ENCODE assay signal across 34 mouse cellular contexts in genomic region chr10:5511403-5511802, GRCm38 (mm10).
"Had no signal": no experiment of that assay in that cellular context is flagged by ENCODE, and none has a peak within 500 bp of the region (broad histone marks: within the 10 kb centered on the region; RNA-seq: fewer than 3 reads in every experiment).

No protein-coding gene starts in this region.

- ATAC-seq: hindbrain, embryonic 16.5 days; hindbrain, postnatal 0 days; inflammation-experienced regulatory T-cells, adult 6 months; intestine, embryonic 15.5 days; intestine, embryonic 16.5 days; intestine, postnatal 0 days had no signal

- H3K27me3 ChIP-seq: heart, embryonic 12.5 days; heart, embryonic 13.5 days; heart, embryonic 15.5 days; hindbrain, embryonic 12.5 days; hindbrain, embryonic 13.5 days; hindbrain, embryonic 15.5 days; intestine, embryonic 15.5 days; kidney, embryonic 15.5 days had no signal

- H3K4me3 ChIP-seq: heart, embryonic 12.5 days; heart, embryonic 13.5 days; heart, embryonic 15.5 days; hindbrain, embryonic 10.5 days; hindbrain, embryonic 12.5 days; hindbrain, embryonic 13.5 days; hindbrain, embryonic 15.5 days; intestine, embryonic 15.5 days; kidney, embryonic 15.5 days; layer of hippocampus, adult 2 months; left cerebral cortex, adult 2 months had no signal

- H3K4me1 ChIP-seq: hindbrain, embryonic 10.5 days; hindbrain, embryonic 12.5 days; hindbrain, embryonic 13.5 days; hindbrain, embryonic 15.5 days; intestine, embryonic 15.5 days; kidney, embryonic 15.5 days had no signal

- H3K27ac ChIP-seq: heart, embryonic 13.5 days; heart, embryonic 15.5 days; hindbrain, embryonic 10.5 days; hindbrain, embryonic 12.5 days; hindbrain, embryonic 13.5 days; hindbrain, embryonic 14.5 days; hindbrain, embryonic 15.5 days; hindbrain, postnatal 0 days; intestine, embryonic 15.5 days; kidney, embryonic 15.5 days; kidney, postnatal 0 days; layer of hippocampus, adult 2 months; left cerebral cortex, adult 2 months had no signal

- DNase-seq: heart, postnatal 10 days; heart, postnatal 14 days; heart, postnatal 36 days; heart, postnatal 4 days; kidney, adult 11 months; kidney, adult 18-20 months; kidney, adult 2 months; kidney, adult 8-10 months; kidney, adult 9 months; kidney, postnatal 10 days; kidney, postnatal 14 days; kidney, postnatal 25 days; kidney, postnatal 36 days; kidney, postnatal 4 days; layer of hippocampus, adult 9-11 months; layer of hippocampus, postnatal 36 days had no signal
